Mouse (Mus musculus) limb, embryonic 10.5 days (tissue): ENCODE data around the gene Rpsa. TPM values are rescaled to one million over a fixed set of nuclear protein-coding genes. Genes with fewer than 3 reads are reported as not detected.

Experiments
- DNase-seq: peaks from one replicate; pipeline ENCODE4 v3.0.0-alpha.2; 2017; ENCODE audit warnings: low spot score
- H3K27ac ChIP-seq: fragments of 300-500 bp; sonication (generic); 2 replicates; pipeline ENCODE4 v1.5.1; 2016; ENCODE audit warnings: mild to moderate bottlenecking
- H3K27me3 ChIP-seq: fragments of 300-500 bp; sonication (generic); 2 replicates; pipeline ENCODE4 v1.6.1; 2016; ENCODE audit warnings: low read depth, mild to moderate bottlenecking; ENCODE audit not compliant: poor library complexity, severe bottlenecking
- H3K36me3 ChIP-seq: fragments of 300-500 bp; sonication (generic); 2 replicates; pipeline ENCODE4 v1.6.1; 2016; ENCODE audit warnings: mild to moderate bottlenecking, moderate library complexity
- H3K4me1 ChIP-seq: fragments of 300-500 bp; sonication (generic); 2 replicates; pipeline ENCODE4 v1.6.1; 2016
- H3K4me3 ChIP-seq: fragments of 300-500 bp; sonication (generic); 2 replicates; pipeline ENCODE4 v1.5.1; 2016; ENCODE audit warnings: mild to moderate bottlenecking, moderate library complexity
- H3K9me3 ChIP-seq: fragments of 300-500 bp; sonication (generic); replicated peaks from 2 replicates; pipeline ENCODE4 v1.6.1; 2016; ENCODE audit warnings: mild to moderate bottlenecking
- WGBS: fragments of 180-500 bp; shearing (Covaris S2); methylation state at CpG from one replicate; pipeline ENCODE4 v1.1.7; 2016; 5-methylcytosine and 5-hydroxymethylcytosine counted together
- polyA plus RNA-seq: library from polyadenylated mRNA; unstranded; fragments of >200 nt; fragmentation: Nextera tagmentation; extraction: Ambion mirVana; gene quantifications from 2 replicates; pipeline ENCODE4 v1.2.1, GENCODE M21; 2016

The Rpsa gene
- polyA plus RNA-seq: 1,497 and 1,677 TPM in 2 replicates

DNA sequence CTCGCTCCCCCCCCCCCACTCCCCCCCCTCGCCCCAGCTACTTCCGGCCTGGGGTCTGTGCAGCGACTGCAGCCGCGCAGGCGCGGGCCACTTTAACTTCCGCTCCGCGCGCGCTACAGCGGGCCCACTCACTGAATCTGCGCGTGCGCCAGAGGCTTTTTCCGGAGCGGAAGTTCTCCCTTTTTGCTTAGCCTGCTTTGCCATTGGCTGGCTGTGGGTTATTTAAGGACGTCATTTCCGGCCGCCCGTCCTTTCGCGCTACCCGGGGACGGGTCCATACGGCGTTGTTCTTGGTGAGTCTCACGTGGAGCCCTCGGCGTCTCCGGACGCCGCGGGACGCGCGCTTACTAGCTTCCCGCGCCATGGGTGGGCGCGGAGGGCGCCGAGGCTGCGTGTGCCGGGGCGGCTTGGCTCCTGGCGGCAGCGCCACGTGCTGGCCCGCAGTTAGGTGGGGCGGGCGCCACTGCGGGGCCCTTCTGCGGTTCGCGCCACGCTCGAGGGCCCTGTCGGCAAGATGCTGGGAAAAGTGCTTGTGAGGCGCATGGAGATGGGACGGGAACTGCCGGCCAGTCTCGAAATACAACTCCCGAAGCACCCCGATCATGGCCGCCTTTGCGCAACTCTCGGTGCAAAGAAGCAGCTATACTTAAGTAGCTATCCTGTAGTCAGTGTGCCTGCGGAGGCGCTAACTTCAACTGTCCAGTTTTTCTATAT, at the start of gene Rpsa:
Gene Rpsa, plus strand, starts transcription at position 152 of the 714 bp plus-strand sequence.
- WGBS: under 1% methylated on average over 72 of the region's 72 CpGs
- Histone ChIP-seq H3K36me3 (peaks cover 59% of the 10 kb centered on the region), H3K27me3 (no peaks in the 10 kb centered on the region)

GRCm38 (mm10) chr9:120078241-120078640, 49.2 kb upstream of the Rpsa start:
- Histone ChIP-seq H3K27ac (no peak overlapping the region), H3K27me3 (no peaks in the 10 kb centered on the region), H3K9me3 (no peaks in the 10 kb centered on the region), H3K4me1 (no peaks in the 10 kb centered on the region), H3K36me3 (no peaks in the 10 kb centered on the region), H3K4me3 (no peak overlapping the region)
- DNase-seq: no peak
- 92% methylated on average over 3 of the region's 3 CpGs for WGBS

More for the DNA sequence above, at the start of gene Rpsa:
- Histone ChIP-seq H3K9me3 (no peaks in the 10 kb centered on the region), H3K27ac (peak within 1 kb of the TSS; percentile 99), H3K4me1 (peaks cover 10% of the 10 kb centered on the region), H3K4me3 (peak within 1 kb of the TSS; percentile 90)
- DNase-seq: peak; percentile 98

GRCm38 (mm10) chr9:120079901-120080300, 47.6 kb upstream of the Rpsa start:
- Histone ChIP-seq H3K4me1 (no peaks in the 10 kb centered on the region), H3K9me3 (no peaks in the 10 kb centered on the region), H3K4me3 (no peak overlapping the region), H3K27ac (no peak overlapping the region), H3K27me3 (no peaks in the 10 kb centered on the region), H3K36me3 (no peaks in the 10 kb centered on the region)
- 79% methylated on average over 7 of the region's 7 CpGs for WGBS
- DNase-seq: no peak

DNA sequence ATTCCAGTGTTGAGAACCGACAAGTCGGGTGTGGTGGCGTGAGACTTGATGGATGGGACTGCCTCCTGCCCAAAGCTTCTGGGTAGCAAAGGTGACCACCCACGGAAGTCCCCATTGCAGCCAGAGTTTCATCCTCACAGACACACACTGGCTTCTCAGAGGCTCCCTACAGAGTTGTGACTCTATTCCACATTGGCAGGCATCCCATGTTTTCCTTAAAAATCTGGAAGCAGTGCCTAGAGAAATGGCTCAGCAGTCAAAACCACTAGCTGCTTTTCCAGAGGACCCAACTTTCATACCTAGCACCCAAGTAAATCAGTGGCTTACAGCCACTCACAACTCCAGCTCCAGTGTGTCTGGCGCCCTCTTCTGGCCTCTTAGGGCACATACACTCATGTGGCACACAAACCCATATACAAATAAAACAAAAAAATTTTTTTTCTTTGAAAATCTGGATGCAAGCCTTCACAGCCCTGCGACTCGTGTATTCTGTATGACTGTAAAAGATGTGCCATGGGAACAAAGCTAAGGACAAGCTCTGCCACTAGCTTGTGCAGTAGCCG, 46.9 kb upstream of the Rpsa start:
- no peak overlapping the region for H3K27ac ChIP-seq
- no peak overlapping the region for H3K4me3 ChIP-seq
- no peaks in the 10 kb centered on the region for H3K9me3 ChIP-seq
- WGBS: 82% methylated on average over 8 of the region's 8 CpGs
- no peak for DNase-seq
- H3K27me3 ChIP-seq: no peaks in the 10 kb centered on the region
- no peaks in the 10 kb centered on the region for H3K4me1 ChIP-seq
- H3K36me3 ChIP-seq: no peaks in the 10 kb centered on the region

DNA sequence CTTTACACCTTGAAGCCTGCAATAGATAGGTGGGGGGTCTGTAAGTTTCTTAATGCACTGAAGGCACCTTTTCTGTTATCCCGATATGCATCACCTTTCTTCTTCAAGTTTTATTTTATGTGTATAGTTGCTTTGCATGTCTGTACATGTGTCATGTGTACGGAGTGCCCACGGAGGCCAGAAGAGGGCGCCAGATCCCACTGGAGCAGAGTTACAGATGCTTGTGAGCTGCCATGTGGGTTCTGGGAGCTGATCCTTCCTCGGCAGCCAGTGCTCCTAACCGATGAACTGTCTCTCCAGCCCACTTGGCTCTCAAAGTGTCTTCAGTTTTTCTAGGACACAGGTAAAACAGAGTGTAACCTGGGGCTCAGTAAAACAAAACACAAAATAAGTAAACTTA, 46.2 kb upstream of the Rpsa start:
- Histone ChIP-seq H3K27ac (no peak overlapping the region), H3K27me3 (no peaks in the 10 kb centered on the region), H3K4me1 (no peaks in the 10 kb centered on the region), H3K36me3 (no peaks in the 10 kb centered on the region), H3K9me3 (no peaks in the 10 kb centered on the region), H3K4me3 (no peak overlapping the region)
- 75% methylated on average over 6 of the region's 6 CpGs for WGBS
- no peak for DNase-seq

- H3K9me3 ChIP-seq: no peaks in the 10 kb centered on the region
- H3K36me3 ChIP-seq: no peaks in the 10 kb centered on the region
- DNase-seq: no peak
- H3K27ac ChIP-seq: no peak overlapping the region
- WGBS: 94% methylated on average over 5 of the region's 5 CpGs
- H3K27me3 ChIP-seq: no peaks in the 10 kb centered on the region
- no peaks in the 10 kb centered on the region for H3K4me1 ChIP-seq
- H3K4me3 ChIP-seq: no peak overlapping the region
These were observed 45.5 kb upstream of the Rpsa start for GRCm38 (mm10) chr9:120081967-120082366.

DNA sequence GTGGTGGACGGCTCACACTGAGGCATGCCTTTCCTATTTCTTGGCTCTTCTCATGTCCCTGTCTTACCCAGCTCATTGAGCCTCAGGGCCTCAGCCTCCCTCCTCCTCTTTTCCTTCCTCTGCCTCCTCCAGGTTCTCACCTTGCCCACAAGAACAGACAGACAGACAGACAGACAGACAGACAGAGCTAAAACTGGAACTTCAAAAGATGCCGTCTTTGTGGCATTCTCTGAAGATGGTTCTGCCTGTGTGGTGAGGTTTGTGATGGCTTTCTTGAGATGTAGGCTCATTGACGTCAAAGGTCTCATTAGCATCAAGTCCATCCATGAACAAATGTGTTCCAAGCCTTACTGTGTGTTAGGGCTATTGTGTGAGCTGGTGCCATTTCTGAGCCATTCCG, 44.8 kb upstream of the Rpsa start:
- no peaks in the 10 kb centered on the region for H3K36me3 ChIP-seq
- 85% methylated on average over 4 of the region's 4 CpGs for WGBS
- no peaks in the 10 kb centered on the region for H3K9me3 ChIP-seq
- no peak overlapping the region for H3K27ac ChIP-seq
- DNase-seq: no peak
- H3K4me1 ChIP-seq: no peaks in the 10 kb centered on the region
- H3K27me3 ChIP-seq: no peaks in the 10 kb centered on the region
- no peak overlapping the region for H3K4me3 ChIP-seq

- H3K9me3 ChIP-seq: no peaks in the 10 kb centered on the region
- H3K4me1 ChIP-seq: no peaks in the 10 kb centered on the region
- no peaks in the 10 kb centered on the region for H3K27me3 ChIP-seq
- H3K36me3 ChIP-seq: no peaks in the 10 kb centered on the region
- no peak overlapping the region for H3K4me3 ChIP-seq
- WGBS: 82% methylated on average over 18 of the region's 18 CpGs
- DNase-seq: no peak
- no peak overlapping the region for H3K27ac ChIP-seq
These were observed 44.2 kb upstream of the Rpsa start for GRCm38 (mm10) chr9:120083158-120083894.

DNA sequence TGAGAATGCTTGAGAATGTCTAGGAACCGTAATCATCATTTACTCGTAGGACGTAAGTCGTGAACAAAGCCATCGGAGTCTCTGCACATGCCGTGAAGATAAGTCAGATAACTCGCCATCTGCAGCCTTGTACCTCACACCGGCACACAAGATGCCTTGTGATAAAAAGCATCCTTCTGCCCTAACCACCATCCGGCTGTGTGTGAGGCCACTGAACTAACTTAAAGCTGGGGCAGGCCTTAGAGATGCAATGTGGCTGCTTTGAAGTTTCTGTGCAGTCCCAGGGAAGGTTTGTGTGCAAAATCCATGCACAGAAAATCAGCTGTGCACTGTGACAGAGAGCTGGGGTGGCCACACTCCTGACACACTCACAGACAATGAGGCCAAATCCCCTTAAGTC, 43.1 kb upstream of the Rpsa start:
- H3K27me3 ChIP-seq: no peaks in the 10 kb centered on the region
- H3K4me3 ChIP-seq: no peak overlapping the region
- no peak overlapping the region for H3K27ac ChIP-seq
- 92% methylated on average over 9 of the region's 9 CpGs for WGBS
- H3K9me3 ChIP-seq: no peaks in the 10 kb centered on the region
- DNase-seq: no peak
- H3K4me1 ChIP-seq: no peaks in the 10 kb centered on the region
- H3K36me3 ChIP-seq: no peaks in the 10 kb centered on the region

- no peak for DNase-seq
- Histone ChIP-seq H3K27me3 (no peaks in the 10 kb centered on the region), H3K36me3 (no peaks in the 10 kb centered on the region), H3K9me3 (no peaks in the 10 kb centered on the region), H3K4me1 (no peaks in the 10 kb centered on the region), H3K27ac (no peak overlapping the region), H3K4me3 (no peak overlapping the region)
- 87% methylated on average over 7 of the region's 7 CpGs for WGBS
These were observed 38.4 kb upstream of the Rpsa start for GRCm38 (mm10) chr9:120089125-120089524.

DNA sequence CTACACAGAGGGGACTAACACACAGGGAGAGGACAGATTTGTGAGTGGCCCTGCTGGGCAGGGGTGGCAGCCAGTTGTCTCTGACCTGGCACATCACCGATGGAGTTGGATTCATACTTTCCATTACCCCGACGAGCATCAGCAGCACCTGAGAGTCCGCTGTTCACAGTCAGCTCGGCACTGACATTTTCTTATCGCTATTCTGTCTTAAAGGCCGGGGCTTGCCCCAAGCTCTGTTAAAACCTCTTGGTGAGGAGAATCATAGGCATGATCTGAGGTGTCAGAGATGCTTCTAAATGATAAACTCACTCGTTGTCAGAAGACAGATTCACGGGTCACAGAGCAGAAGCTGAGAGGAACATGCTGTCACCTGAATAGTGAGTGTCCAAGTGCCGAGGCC, 36.4 kb upstream of the Rpsa start:
- no peaks in the 10 kb centered on the region for H3K9me3 ChIP-seq
- WGBS: 86% methylated on average over 10 of the region's 10 CpGs
- no peaks in the 10 kb centered on the region for H3K4me1 ChIP-seq
- no peak overlapping the region for H3K27ac ChIP-seq
- no peaks in the 10 kb centered on the region for H3K27me3 ChIP-seq
- no peak for DNase-seq
- no peaks in the 10 kb centered on the region for H3K36me3 ChIP-seq
- H3K4me3 ChIP-seq: no peak overlapping the region

GRCm38 (mm10) chr9:120091696-120092238, 35.7 kb upstream of the Rpsa start, which contains the start of gene Ccr8:
Ccr8 (plus strand) TSS chr9:120092114.
- Histone ChIP-seq H3K27me3 (no peaks in the 10 kb centered on the region), H3K4me3 (no peak within 1 kb of the TSS), H3K36me3 (no peaks in the 10 kb centered on the region), H3K9me3 (no peaks in the 10 kb centered on the region), H3K4me1 (no peaks in the 10 kb centered on the region), H3K27ac (no peak within 1 kb of the TSS)
- WGBS: 75% methylated on average over 5 of the region's 5 CpGs
- no peak for DNase-seq

DNA sequence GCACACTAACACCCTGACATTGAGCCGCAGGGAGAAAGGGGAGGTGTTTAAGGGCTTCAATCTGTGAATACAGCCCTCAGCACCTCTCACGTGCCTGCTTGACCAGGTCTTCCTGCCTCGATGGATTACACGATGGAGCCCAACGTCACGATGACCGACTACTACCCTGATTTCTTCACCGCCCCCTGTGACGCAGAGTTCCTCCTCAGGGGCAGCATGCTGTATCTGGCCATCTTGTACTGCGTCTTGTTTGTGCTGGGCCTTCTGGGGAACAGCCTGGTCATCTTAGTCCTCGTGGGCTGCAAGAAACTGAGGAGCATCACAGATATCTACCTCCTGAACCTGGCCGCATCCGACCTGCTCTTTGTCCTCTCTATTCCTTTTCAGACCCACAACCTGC, 33.8 kb upstream of the Rpsa start:
- 90% methylated on average over 13 of the region's 13 CpGs for WGBS

More for the DNA sequence above, 33.8 kb upstream of the Rpsa start:
- no peaks in the 10 kb centered on the region for H3K36me3 ChIP-seq
- H3K9me3 ChIP-seq: no peaks in the 10 kb centered on the region
- no peak overlapping the region for H3K4me3 ChIP-seq
- H3K27me3 ChIP-seq: no peaks in the 10 kb centered on the region
- no peak overlapping the region for H3K27ac ChIP-seq
- no peak for DNase-seq
- no peaks in the 10 kb centered on the region for H3K4me1 ChIP-seq
